Mouse (Mus musculus) embryonic facial prominence, embryonic 14.5 days (tissue): ENCODE data around the gene Chic2. TPM values are rescaled to one million over a fixed set of nuclear protein-coding genes. Genes with fewer than 3 reads are reported as not detected.

Source experiments
- ATAC-seq: fragments of 200-750 bp; cut with Nextera tagmentation; 2 replicates; pipeline ENCODE4 v1.8.0; 2017; ENCODE audit warnings: low read depth, moderate number of reproducible peaks, moderate TSS enrichment
- DNase-seq: peaks from one replicate; pipeline ENCODE4 v3.0.0-alpha.2; 2015; ENCODE audit warnings: low spot score
- H3K27ac ChIP-seq: fragments of 300-500 bp; sonication (generic); replicated peaks from 2 replicates; pipeline ENCODE4 v1.5.1; 2014; ENCODE audit warnings: low read depth, mild to moderate bottlenecking, low read length, moderate library complexity
- H3K27me3 ChIP-seq: fragments of 300-500 bp; sonication (generic); replicated peaks from 2 replicates; pipeline ENCODE4 v1.6.1; 2014; ENCODE audit warnings: low read length; ENCODE audit not compliant: control insufficient read depth, insufficient read depth
- H3K36me3 ChIP-seq: fragments of 300-500 bp; sonication (generic); 2 replicates; pipeline ENCODE4 v1.6.1; 2014; ENCODE audit warnings: low read length, mixed read lengths; ENCODE audit not compliant: control insufficient read depth, insufficient read depth
- H3K4me1 ChIP-seq: fragments of 300-500 bp; sonication (generic); 2 replicates; pipeline ENCODE4 v1.6.1; 2014; ENCODE audit warnings: antibody characterized with exemption, low read length; ENCODE audit not compliant: control insufficient read depth, insufficient read depth
- H3K4me2 ChIP-seq: fragments of 300-500 bp; sonication (generic); 2 replicates; pipeline ENCODE4 v1.6.1; 2014; ENCODE audit warnings: low read depth, mild to moderate bottlenecking, low read length, moderate library complexity, mixed read lengths
- H3K4me3 ChIP-seq: fragments of 300-500 bp; sonication (generic); 2 replicates; pipeline ENCODE4 v1.5.1; 2014; ENCODE audit warnings: low read depth, mild to moderate bottlenecking, low read length
- H3K9ac ChIP-seq: fragments of 300-500 bp; sonication (generic); 2 replicates; pipeline ENCODE4 v1.6.1; 2014; ENCODE audit warnings: low read depth, mild to moderate bottlenecking, low read length, moderate library complexity, mixed read lengths
- H3K9me3 ChIP-seq: fragments of 300-500 bp; sonication (generic); 2 replicates; pipeline ENCODE4 v1.6.1; 2016; ENCODE audit warnings: low read length; ENCODE audit not compliant: control insufficient read depth
- WGBS: fragments of 180-500 bp; shearing (Covaris S2); extraction: QIAGEN DNeasy Blood & Tissue Kit; methylation state at CpG from one replicate; pipeline ENCODE4 v1.1.7; 2014; 5-methylcytosine and 5-hydroxymethylcytosine counted together
- polyA plus RNA-seq: library from polyadenylated mRNA; unstranded; fragments of >200 nt; fragmentation: Nextera tagmentation; extraction: Ambion mirVana; gene quantifications from 2 replicates; pipeline ENCODE4 v1.2.1, GENCODE M21; 2014

Gene Chic2
- polyA plus RNA-seq, 1 experiment from 2014 or later, result 53.4 TPM

DNA sequence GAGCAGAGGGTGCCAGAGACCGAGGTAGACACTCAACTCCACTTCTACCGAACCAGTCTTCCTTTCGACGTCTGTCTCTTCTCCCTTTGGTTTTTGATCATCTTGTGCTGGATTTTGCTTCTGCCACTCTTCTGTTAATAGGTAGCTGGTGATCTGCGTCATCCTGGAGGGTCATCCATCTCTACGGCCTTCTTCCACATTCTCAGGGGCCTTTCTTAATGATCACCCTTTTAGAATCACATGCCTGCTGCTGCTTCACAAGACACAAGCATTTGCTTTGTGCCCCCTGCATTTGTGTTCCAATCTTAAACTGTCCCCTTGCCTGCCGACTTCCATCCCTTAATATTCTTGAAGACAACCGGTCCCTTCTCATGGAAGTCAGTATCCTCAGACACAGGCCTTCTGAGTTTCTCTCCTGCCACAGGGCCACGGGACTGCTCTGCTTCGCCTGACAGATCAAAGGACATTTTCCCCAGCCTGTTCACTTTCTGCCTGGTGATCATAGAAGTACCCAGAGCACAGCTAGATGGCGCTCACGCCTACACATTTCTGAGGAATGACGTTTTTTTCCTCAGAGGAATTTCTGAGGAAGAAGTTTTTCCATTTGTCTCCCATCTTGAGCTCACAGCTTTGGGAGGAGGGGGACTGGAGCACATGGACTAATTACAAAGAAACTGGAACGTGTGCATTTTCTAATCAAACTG lies 83.6 kb downstream of the Chic2 start:
- Histone ChIP-seq H3K27me3 (peaks cover 5% of the 10 kb centered on the region; the same call in 1 of the 2 replicates), H3K9ac (0 out of 2 replicates have a peak overlapping the region, but pooled peaks have one; percentile 0), H3K4me3 (no peak overlapping the region), H3K4me1 (peaks cover 8% of the 10 kb centered on the region; the same call in 1 of the 2 replicates), H3K9me3 (no peaks in the 10 kb centered on the region), H3K27ac (no peak overlapping the region), H3K4me2 (no peak overlapping the region), H3K36me3 (no peaks in the 10 kb centered on the region)
- WGBS, result 25% methylated on average over 14 of the region's 14 CpGs
- DNase-seq (peak; percentile 90), ATAC-seq (peak; percentile 75)

DNA sequence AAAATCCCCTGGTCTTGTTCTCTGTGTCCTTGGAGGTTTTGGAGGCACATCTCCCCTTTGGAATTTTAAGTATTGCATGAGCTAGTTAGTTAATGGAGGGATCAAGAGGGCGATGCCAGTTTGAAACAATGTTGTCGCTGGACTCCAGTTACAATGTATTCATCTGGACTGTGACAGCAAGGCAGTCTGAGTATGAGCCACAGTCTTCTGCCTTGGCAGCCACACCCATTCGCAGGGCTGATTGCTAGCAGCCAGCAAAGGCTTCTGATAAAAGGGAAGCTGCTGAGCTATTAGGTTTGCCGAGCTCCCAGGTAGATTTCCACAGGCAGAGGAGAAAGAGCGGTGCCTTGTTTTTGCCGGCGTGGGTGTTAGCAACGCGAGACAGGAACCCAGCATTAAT lies 84.3 kb downstream of the Chic2 start:
- no peak overlapping the region for H3K4me3 ChIP-seq
- no peak overlapping the region for H3K4me2 ChIP-seq
- H3K27ac ChIP-seq, result no peak overlapping the region
- 57% methylated on average over 9 of the region's 9 CpGs for WGBS
- no peak for ATAC-seq
- H3K4me1 ChIP-seq, result peaks cover 8% of the 10 kb centered on the region; the same call in 1 of the 2 replicates
- peaks cover 5% of the 10 kb centered on the region; the same call in 1 of the 2 replicates for H3K27me3 ChIP-seq
- no peak for DNase-seq
- no peaks in the 10 kb centered on the region for H3K36me3 ChIP-seq
- no peaks in the 10 kb centered on the region for H3K9me3 ChIP-seq
- no peak overlapping the region for H3K9ac ChIP-seq

DNA sequence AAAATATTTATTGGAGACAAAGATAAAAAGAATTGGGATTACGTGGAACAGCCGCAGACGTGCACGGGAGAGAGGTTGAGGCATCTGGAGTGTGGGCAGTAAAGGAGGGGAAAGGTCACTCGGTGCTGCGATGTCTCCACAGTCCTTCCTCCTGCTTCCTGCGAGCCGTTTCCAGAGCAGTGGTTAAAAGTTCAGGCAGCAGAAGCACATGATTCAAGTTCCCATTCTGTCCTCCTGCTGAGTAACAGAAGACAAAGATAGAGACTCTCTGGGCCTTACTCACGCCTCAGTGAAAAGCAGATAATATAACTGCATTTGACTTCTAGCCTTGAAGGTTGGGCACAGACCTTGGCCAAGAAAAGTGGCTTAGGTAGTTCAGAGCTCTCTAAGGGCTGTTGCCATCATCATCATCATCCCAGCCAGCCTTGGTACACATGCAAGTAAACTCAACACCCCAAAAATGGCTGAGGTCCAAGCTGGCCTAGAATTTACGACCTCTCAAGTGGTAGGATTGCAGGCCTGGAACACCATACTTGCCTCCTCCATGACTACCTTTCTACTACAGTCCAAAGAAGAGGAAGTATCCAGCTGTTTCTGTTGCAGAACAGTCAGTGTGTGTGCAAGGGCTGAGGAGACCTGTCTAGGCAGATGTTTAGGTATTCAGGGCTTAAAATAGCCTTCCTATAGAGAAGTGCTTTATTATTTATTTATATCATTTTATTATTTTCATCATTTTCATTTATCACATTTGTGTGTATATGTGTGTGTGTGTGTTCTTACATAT lies 87.1 kb downstream of the Chic2 start:
- H3K27me3 ChIP-seq, result peaks cover 5% of the 10 kb centered on the region; the same call in 1 of the 2 replicates
- peaks cover 8% of the 10 kb centered on the region; the same call in 1 of the 2 replicates for H3K4me1 ChIP-seq
- ATAC-seq (no peak), DNase-seq (no peak)
- 39% methylated on average over 10 of the region's 10 CpGs for WGBS
- H3K27ac ChIP-seq, result no peak overlapping the region
- H3K9me3 ChIP-seq, result no peaks in the 10 kb centered on the region
- H3K9ac ChIP-seq, result no peak overlapping the region
- H3K36me3 ChIP-seq, result no peaks in the 10 kb centered on the region
- no peak overlapping the region for H3K4me3 ChIP-seq
- no peak overlapping the region for H3K4me2 ChIP-seq

DNA sequence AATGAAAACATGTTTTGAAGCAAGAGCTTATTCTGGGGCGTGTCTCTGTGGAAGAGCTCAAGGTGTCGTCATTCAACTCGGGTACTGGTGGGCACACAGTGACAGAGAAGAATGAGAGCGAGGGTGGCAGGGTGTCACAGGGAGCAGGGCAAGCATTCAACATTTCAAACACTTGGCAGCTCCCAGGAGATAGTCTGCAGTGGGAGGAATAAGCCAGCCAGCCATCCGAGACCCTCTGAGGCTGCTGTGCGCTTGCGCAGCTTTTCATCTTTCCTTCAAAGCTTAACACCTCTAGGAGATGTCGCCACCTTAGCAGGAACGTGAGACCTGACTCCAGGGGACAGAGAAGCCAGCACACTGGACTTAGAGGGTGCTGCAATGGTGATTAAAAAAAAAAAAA lies 88.2 kb downstream of the Chic2 start:
- Histone ChIP-seq H3K9ac (no peak overlapping the region), H3K27ac (no peak overlapping the region), H3K36me3 (no peaks in the 10 kb centered on the region), H3K27me3 (peaks cover 5% of the 10 kb centered on the region; the same call in 1 of the 2 replicates), H3K4me2 (no peak overlapping the region; the same call in 1 of the 2 replicates), H3K4me3 (no peak overlapping the region), H3K4me1 (peaks cover 8% of the 10 kb centered on the region; the same call in 1 of the 2 replicates), H3K9me3 (no peaks in the 10 kb centered on the region)
- ATAC-seq (no peak), DNase-seq (no peak)
- WGBS, result 38% methylated on average over 9 of the region's 9 CpGs

- DNase-seq (no peak), ATAC-seq (no peak)
- Histone ChIP-seq H3K27me3 (0 out of 2 replicates have a peak, but pooled peaks cover 2% of the 10 kb centered on the region), H3K27ac (no peak overlapping the region), H3K36me3 (no peaks in the 10 kb centered on the region), H3K4me3 (no peak overlapping the region), H3K9ac (no peak overlapping the region), H3K9me3 (no peaks in the 10 kb centered on the region), H3K4me2 (no peak overlapping the region), H3K4me1 (0 out of 2 replicates have a peak, but pooled peaks cover 3% of the 10 kb centered on the region)
- WGBS, result 88% methylated on average over 1 of the region's 1 CpGs
These were observed 89.0 kb downstream of the Chic2 start for GRCm38 (mm10) chr5:74955565-74955964.

DNA sequence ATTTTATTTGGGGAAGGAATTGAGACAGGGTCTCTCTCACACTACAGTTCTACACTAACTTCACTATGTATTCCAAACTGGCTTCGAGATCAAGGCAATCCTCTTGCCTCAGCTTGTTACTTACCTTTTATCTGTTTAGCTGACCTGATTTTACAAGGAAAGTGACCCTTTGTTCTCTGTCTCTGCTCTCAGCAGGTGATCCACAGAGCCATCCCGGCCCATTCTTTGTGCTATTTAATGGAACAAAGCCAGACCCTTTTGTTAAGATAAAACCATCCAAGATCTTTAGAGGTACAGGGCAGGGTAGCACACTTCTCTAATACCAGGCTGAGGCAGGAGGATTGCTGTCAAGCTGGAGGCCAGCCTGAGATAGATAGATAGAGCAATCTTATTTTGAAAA lies 91.6 kb downstream of the Chic2 start:
- WGBS, result 44% methylated on average over 2 of the region's 2 CpGs
- Histone ChIP-seq H3K4me1 (0 out of 2 replicates have a peak, but pooled peaks cover 3% of the 10 kb centered on the region), H3K9ac (no peak overlapping the region), H3K27ac (no peak overlapping the region), H3K4me3 (no peak overlapping the region), H3K4me2 (no peak overlapping the region), H3K27me3 (no peaks in the 10 kb centered on the region), H3K9me3 (no peaks in the 10 kb centered on the region), H3K36me3 (no peaks in the 10 kb centered on the region)
- ATAC-seq, result no peak
- no peak for DNase-seq

DNA sequence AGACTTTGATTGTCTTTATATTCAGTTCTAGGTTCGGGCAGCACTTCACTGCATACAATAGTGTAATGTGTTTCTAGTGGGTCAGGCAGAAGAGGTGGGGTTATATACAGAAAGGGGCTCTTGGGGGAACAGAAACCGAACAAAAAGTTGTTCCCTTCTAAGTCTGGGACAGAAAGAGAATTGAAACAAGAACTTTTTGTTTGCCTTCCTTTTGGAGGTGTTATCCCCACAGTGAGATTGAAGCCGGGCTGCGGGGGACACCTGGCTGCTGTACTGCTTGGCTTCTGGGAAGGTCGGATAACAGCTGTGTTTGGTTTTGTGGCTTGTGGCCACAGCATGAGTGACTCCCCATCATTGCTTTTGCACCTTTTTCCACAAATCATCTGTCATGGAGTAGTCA lies 93.2 kb downstream of the Chic2 start:
- no peaks in the 10 kb centered on the region for H3K36me3 ChIP-seq
- H3K4me2 ChIP-seq, result no peak overlapping the region
- H3K9ac ChIP-seq, result no peak overlapping the region
- DNase-seq (no peak), ATAC-seq (no peak)
- no peak overlapping the region for H3K27ac ChIP-seq
- no peaks in the 10 kb centered on the region for H3K4me1 ChIP-seq
- no peak overlapping the region for H3K4me3 ChIP-seq
- no peaks in the 10 kb centered on the region for H3K27me3 ChIP-seq
- H3K9me3 ChIP-seq, result no peaks in the 10 kb centered on the region
- WGBS, result 69% methylated on average over 5 of the region's 5 CpGs

DNA sequence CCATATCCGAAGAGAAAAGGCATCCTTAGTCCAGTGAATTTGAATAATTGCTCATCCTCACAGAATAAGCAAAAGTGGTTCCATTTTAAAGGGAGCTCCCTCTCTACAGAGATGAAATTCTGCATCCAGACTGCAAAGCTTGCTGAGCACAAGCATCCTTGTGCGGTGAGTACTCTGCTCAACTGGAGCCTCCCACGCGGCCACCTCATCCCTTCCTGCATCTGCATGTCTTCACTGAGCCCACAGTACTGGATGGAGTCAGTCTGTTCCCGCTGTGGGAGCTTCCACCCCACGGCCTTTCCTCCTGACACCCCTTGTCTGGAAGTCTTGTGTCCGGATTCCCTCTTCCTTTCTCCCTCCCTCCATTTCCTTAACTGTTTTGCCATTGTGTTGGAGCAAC lies 95.3 kb downstream of the Chic2 start:
- DNase-seq (no peak), ATAC-seq (no peak)
- Histone ChIP-seq H3K4me1 (no peaks in the 10 kb centered on the region), H3K36me3 (no peaks in the 10 kb centered on the region), H3K27me3 (no peaks in the 10 kb centered on the region), H3K4me2 (no peak overlapping the region), H3K27ac (no peak overlapping the region), H3K9me3 (no peaks in the 10 kb centered on the region), H3K4me3 (no peak overlapping the region), H3K9ac (no peak overlapping the region)
- WGBS, result 60% methylated on average over 7 of the region's 7 CpGs
